Comparison of ENCODE assay signal across 13 mouse cellular contexts in genomic region chr12:25871816-25872215, GRCm38 (mm10).
DNase-seq lines count a peak whose midpoint lies in the region; ATAC-seq and TF ChIP-seq lines count a peak whose summit lies in the region.
"Had no signal": no experiment of that assay in that cellular context is flagged by ENCODE, and none has a peak within 500 bp of the region (broad histone marks: within the 10 kb centered on the region; RNA-seq: fewer than 3 reads in every experiment).

No protein-coding gene starts in this region.

- WGBS in forebrain, embryonic 11.5 days = 84% methylated on average over 4 of the region's 4 CpGs
- WGBS in forebrain, embryonic 10.5 days = 87% methylated on average over 4 of the region's 4 CpGs
- 75% methylated on average over 4 of the region's 4 CpGs for WGBS in forebrain, embryonic 13.5 days
- 70% methylated on average over 4 of the region's 4 CpGs for WGBS in hindbrain, embryonic 15.5 days
- 79% methylated on average over 4 of the region's 4 CpGs for WGBS in midbrain, postnatal 0 days

- H3K9ac ChIP-seq in forebrain, embryonic 11.5 days (ENCODE audit: low read length) = no peak overlapping the region
- no peak overlapping the region for H3K9ac ChIP-seq in forebrain, embryonic 13.5 days
- no peak overlapping the region for H3K9ac ChIP-seq in hindbrain, embryonic 15.5 days
- H3K9ac ChIP-seq in midbrain, postnatal 0 days (replicated peaks; ENCODE audit: low read length, poor library complexity, severe bottlenecking) = no peak overlapping the region
- H3K9ac ChIP-seq: intestine, embryonic 15.5 days had no signal

- H3K27me3 ChIP-seq in forebrain, embryonic 11.5 days (ENCODE audit: control insufficient read depth, insufficient read depth, low read length) = no peaks in the 10 kb centered on the region
- no peaks in the 10 kb centered on the region for H3K27me3 ChIP-seq in forebrain, embryonic 10.5 days (ENCODE audit: poor library complexity, severe bottlenecking)
- H3K27me3 ChIP-seq in forebrain, embryonic 13.5 days = no peaks in the 10 kb centered on the region
- H3K27me3 ChIP-seq in hindbrain, embryonic 15.5 days = no peaks in the 10 kb centered on the region
- H3K27me3 ChIP-seq in midbrain, postnatal 0 days (ENCODE audit: insufficient read depth, low read length) = no peaks in the 10 kb centered on the region
- H3K27me3 ChIP-seq: intestine, embryonic 15.5 days; megakaryocyte, embryonic 14.5 days had no signal

- ATAC-seq in forebrain, embryonic 11.5 days (replicated peaks; ENCODE audit: low FRiP score) = no peak
- 0 out of 2 replicates have a peak, but pooled peaks have one; percentile 14 for ATAC-seq in forebrain, embryonic 13.5 days
- no peak for ATAC-seq in hindbrain, embryonic 15.5 days (ENCODE audit: low FRiP score, low read depth)
- ATAC-seq in midbrain, postnatal 0 days (ENCODE audit: low FRiP score) = no peak
- ATAC-seq: intestine, embryonic 15.5 days had no signal

- H3K36me3 ChIP-seq in forebrain, embryonic 11.5 days (ENCODE audit: control insufficient read depth, insufficient read depth, low read length) = no peaks in the 10 kb centered on the region
- H3K36me3 ChIP-seq in forebrain, embryonic 10.5 days (replicated peaks) = no peaks in the 10 kb centered on the region
- H3K36me3 ChIP-seq in forebrain, embryonic 13.5 days (ENCODE audit: poor library complexity, severe bottlenecking) = no peaks in the 10 kb centered on the region
- H3K36me3 ChIP-seq in hindbrain, embryonic 15.5 days = no peaks in the 10 kb centered on the region
- H3K36me3 ChIP-seq in midbrain, postnatal 0 days (ENCODE audit: insufficient read depth, low read length) = no peaks in the 10 kb centered on the region
- H3K36me3 ChIP-seq: intestine, embryonic 15.5 days had no signal

- no peaks in the 10 kb centered on the region for H3K9me3 ChIP-seq in forebrain, embryonic 11.5 days (ENCODE audit: control insufficient read depth, low read length)
- H3K9me3 ChIP-seq in forebrain, embryonic 10.5 days = no peaks in the 10 kb centered on the region
- no peaks in the 10 kb centered on the region for H3K9me3 ChIP-seq in forebrain, embryonic 13.5 days (replicated peaks)
- H3K9me3 ChIP-seq in hindbrain, embryonic 15.5 days = no peaks in the 10 kb centered on the region
- H3K9me3 ChIP-seq in midbrain, postnatal 0 days (ENCODE audit: low read length) = no peaks in the 10 kb centered on the region
- H3K9me3 ChIP-seq: intestine, embryonic 15.5 days; megakaryocyte, embryonic 14.5 days had no signal

- peak overlapping the region; percentile 4; the same call in 1 of the 2 replicates for H3K27ac ChIP-seq in forebrain, embryonic 11.5 days (ENCODE audit: low read depth, low read length)
- no peak overlapping the region for H3K27ac ChIP-seq in forebrain, embryonic 10.5 days
- H3K27ac ChIP-seq in forebrain, embryonic 13.5 days = peak overlapping the region; percentile 79
- peak overlapping the region; percentile 76 for H3K27ac ChIP-seq in hindbrain, embryonic 15.5 days (replicated peaks)
- 0 out of 2 replicates have a peak overlapping the region, but pooled peaks have one; percentile 67 for H3K27ac ChIP-seq in midbrain, postnatal 0 days (ENCODE audit: low read depth, low read length)
- H3K27ac ChIP-seq: intestine, embryonic 15.5 days had no signal

- no peak overlapping the region for H3K4me3 ChIP-seq in forebrain, embryonic 11.5 days (ENCODE audit: low read depth, low read length)
- H3K4me3 ChIP-seq in forebrain, embryonic 10.5 days = no peak overlapping the region
- no peak overlapping the region for H3K4me3 ChIP-seq in forebrain, embryonic 13.5 days
- H3K4me3 ChIP-seq in hindbrain, embryonic 15.5 days = no peak overlapping the region
- no peak overlapping the region for H3K4me3 ChIP-seq in midbrain, postnatal 0 days (ENCODE audit: low read depth, low read length)
- H3K4me3 ChIP-seq: erythroblast, embryonic 14.5 days; intestine, embryonic 15.5 days; megakaryocyte, embryonic 14.5 days had no signal

- no peak for TF ChIP-seq CTCF in midbrain, postnatal 0 days (IDR thresholded peaks at IDR 0.05)

- intact Hi-C loops in left cerebral cortex, postnatal 14 days (cut with DNase I) = loop anchor here (10.0 kb wide), 1 partner anchor 353 kb away; no protein-coding TSS in a partner anchor

- no peaks in the 10 kb centered on the region for H3K4me1 ChIP-seq in forebrain, embryonic 11.5 days (replicated peaks; ENCODE audit: control insufficient read depth, insufficient read depth, low read length)
- H3K4me1 ChIP-seq in forebrain, embryonic 10.5 days = peaks cover 8% of the 10 kb centered on the region
- H3K4me1 ChIP-seq in forebrain, embryonic 13.5 days = peaks cover 16% of the 10 kb centered on the region
- peaks cover 24% of the 10 kb centered on the region for H3K4me1 ChIP-seq in hindbrain, embryonic 15.5 days (replicated peaks)
- no peaks in the 10 kb centered on the region; the same call in 1 of the 2 replicates for H3K4me1 ChIP-seq in midbrain, postnatal 0 days (ENCODE audit: insufficient read depth, low read length)
- H3K4me1 ChIP-seq: intestine, embryonic 15.5 days; megakaryocyte, embryonic 14.5 days had no signal

- no peak for DNase-seq in forebrain, embryonic 11.5 days (ENCODE audit: low spot score)
- DNase-seq in forebrain, embryonic 10.5 days (ENCODE audit: extremely low spot score, low spot score) = no peak
- DNase-seq in midbrain, postnatal 0 days (ENCODE audit: low spot score) = no peak
- DNase-seq in cerebellum, adult 11-12 months = no peak
- no peak for DNase-seq in kidney, postnatal 25 days
- no peak for DNase-seq in left cerebral cortex, postnatal 14 days (ENCODE audit: low spot score in 2 of 2)
- DNase-seq: lung, postnatal 10 days had no signal

- H3K4me2 ChIP-seq in forebrain, embryonic 11.5 days (ENCODE audit: low read depth, low read length, severe bottlenecking) = no peak overlapping the region
- peak overlapping the region; percentile 41 for H3K4me2 ChIP-seq in forebrain, embryonic 13.5 days
- no peak overlapping the region; the same call in 1 of the 2 replicates for H3K4me2 ChIP-seq in hindbrain, embryonic 15.5 days
- no peak overlapping the region for H3K4me2 ChIP-seq in midbrain, postnatal 0 days (ENCODE audit: low read depth, low read length, poor library complexity, severe bottlenecking)
- H3K4me2 ChIP-seq: heart, embryonic 11.5 days; intestine, embryonic 15.5 days had no signal
